Mouse (Mus musculus) neural tube, embryonic 14.5 days (tissue): ENCODE data around the gene Brd1. TPM values are rescaled to one million over a fixed set of nuclear protein-coding genes. Genes with fewer than 3 reads are reported as not detected.

Experiments used
- ATAC-seq: fragments of 200-750 bp; cut with Nextera tagmentation; 2 replicates; pipeline ENCODE4 v1.8.0; 2017; ENCODE audit warnings: low read depth, mild to moderate bottlenecking, moderate TSS enrichment, moderate library complexity
- H3K27ac ChIP-seq: fragments of 300-500 bp; sonication (generic); 2 replicates; pipeline ENCODE4 v1.5.1; 2014; ENCODE audit warnings: low read depth, mild to moderate bottlenecking, control low read depth, low read length, moderate library complexity, mixed read lengths
- H3K27me3 ChIP-seq: fragments of 300-500 bp; sonication (generic); 2 replicates; pipeline ENCODE4 v1.6.1; 2014; ENCODE audit warnings: low read length; ENCODE audit not compliant: control insufficient read depth, insufficient read depth
- H3K36me3 ChIP-seq: fragments of 300-500 bp; sonication (generic); 2 replicates; pipeline ENCODE4 v1.6.1; 2014; ENCODE audit warnings: low read length, mixed read lengths; ENCODE audit not compliant: control insufficient read depth, insufficient read depth
- H3K4me1 ChIP-seq: fragments of 300-500 bp; sonication (generic); 2 replicates; pipeline ENCODE4 v1.6.1; 2014; ENCODE audit warnings: low read length; ENCODE audit not compliant: control insufficient read depth, insufficient read depth
- H3K4me2 ChIP-seq: fragments of 300-500 bp; sonication (generic); 2 replicates; pipeline ENCODE4 v1.6.1; 2014; ENCODE audit warnings: mild to moderate bottlenecking, low read depth, low read length, control low read depth
- H3K4me3 ChIP-seq: fragments of 300-500 bp; sonication (generic); 2 replicates; pipeline ENCODE4 v1.5.1; 2014; ENCODE audit warnings: low read depth, low read length, control low read depth, mixed read lengths
- H3K9ac ChIP-seq: fragments of 300-500 bp; sonication (generic); replicated peaks from 2 replicates; pipeline ENCODE4 v1.6.1; 2014; ENCODE audit warnings: low read depth, mild to moderate bottlenecking, control low read depth, low read length, mixed read lengths
- H3K9me3 ChIP-seq: fragments of 300-500 bp; sonication (generic); 2 replicates; pipeline ENCODE4 v1.6.1; 2016; ENCODE audit warnings: low read length; ENCODE audit not compliant: control insufficient read depth
- WGBS: fragments of 180-500 bp; shearing (Covaris S2); extraction: QIAGEN DNeasy Blood & Tissue Kit; methylation state at CpG from one replicate; pipeline ENCODE4 v1.1.7; 2014; 5-methylcytosine and 5-hydroxymethylcytosine counted together
- polyA plus RNA-seq: library from polyadenylated mRNA; unstranded; fragments of >200 nt; fragmentation: Nextera tagmentation; extraction: Ambion mirVana; gene quantifications from 2 replicates; pipeline ENCODE4 v1.2.1, GENCODE M21; 2014

The Brd1 gene
- polyA plus RNA-seq, 1 experiment from 2014 or later, result 20.2 TPM

DNA sequence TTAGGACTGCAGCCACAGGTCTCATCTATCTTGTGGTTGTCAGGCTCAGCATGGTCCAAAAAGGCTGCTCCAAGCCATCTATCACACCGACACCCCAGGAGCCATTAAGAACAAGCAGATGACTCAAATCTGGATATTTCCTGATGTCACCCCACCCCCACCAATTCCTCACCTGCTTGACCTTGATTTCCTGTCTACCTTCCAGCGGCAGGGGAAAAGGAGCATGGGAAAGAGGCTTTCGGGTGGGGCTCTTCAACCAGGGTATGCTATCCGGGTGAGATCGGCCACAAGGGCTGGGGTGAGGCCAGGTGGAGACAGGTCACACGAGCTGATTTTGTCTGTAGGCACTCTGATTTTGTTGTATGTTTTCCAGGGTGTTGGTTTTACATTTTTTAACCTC is 50.0 kb downstream of the Brd1 start:
- Histone ChIP-seq H3K36me3 (peaks cover 25% of the 10 kb centered on the region; the same call in 1 of the 2 replicates), H3K9ac (no peak overlapping the region), H3K4me1 (no peaks in the 10 kb centered on the region), H3K4me3 (no peak overlapping the region), H3K27me3 (no peaks in the 10 kb centered on the region), H3K27ac (no peak overlapping the region), H3K4me2 (no peak overlapping the region), H3K9me3 (no peaks in the 10 kb centered on the region)
- no peak for ATAC-seq
- WGBS, result 95% methylated on average over 6 of the region's 6 CpGs

DNA sequence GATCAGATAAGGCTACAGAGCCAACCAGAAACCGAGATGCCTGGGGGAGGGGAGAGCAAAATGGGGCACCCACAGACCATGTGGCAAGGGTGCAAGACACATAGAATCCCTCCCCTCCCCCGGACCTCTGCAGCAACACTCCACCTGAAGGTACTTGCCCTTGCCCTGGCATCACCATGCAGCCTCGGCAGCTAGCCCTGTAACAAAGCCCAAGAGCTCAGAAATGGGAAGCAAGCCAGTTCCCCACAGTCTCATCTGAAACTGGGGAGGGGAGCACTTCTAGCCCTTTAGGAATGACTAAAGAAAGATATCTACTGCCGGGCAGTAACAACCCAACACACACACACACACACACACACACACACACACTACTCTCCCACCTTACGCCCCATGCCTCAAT is 53.1 kb downstream of the Brd1 start:
- Histone ChIP-seq H3K27me3 (no peaks in the 10 kb centered on the region), H3K36me3 (no peaks in the 10 kb centered on the region), H3K4me2 (no peak overlapping the region), H3K9me3 (no peaks in the 10 kb centered on the region), H3K27ac (no peak overlapping the region), H3K9ac (no peak overlapping the region), H3K4me1 (no peaks in the 10 kb centered on the region), H3K4me3 (no peak overlapping the region)
- ATAC-seq, result no peak
- WGBS, result 76% methylated on average over 5 of the region's 5 CpGs

DNA sequence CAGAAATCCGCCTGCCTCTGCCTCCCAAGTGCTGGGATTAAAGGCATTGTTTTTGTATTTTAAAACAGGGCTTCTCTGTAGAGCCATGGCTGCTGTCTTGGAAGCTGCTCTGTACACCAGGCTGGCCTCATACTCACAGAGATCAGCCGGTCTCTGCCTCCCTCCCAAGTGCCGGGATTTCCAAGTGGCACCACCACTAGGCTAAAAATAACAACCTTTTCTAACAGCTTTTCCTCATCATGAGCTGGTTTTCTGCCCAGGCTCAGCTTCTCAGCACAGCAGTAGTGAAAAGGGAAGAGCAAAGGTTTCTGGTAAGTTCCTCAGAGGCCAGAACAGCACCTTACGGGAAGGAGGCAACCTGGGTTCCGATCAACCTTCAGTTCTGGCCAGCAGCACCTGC is 56.5 kb downstream of the Brd1 start:
- Histone ChIP-seq H3K27me3 (no peaks in the 10 kb centered on the region), H3K4me2 (no peak overlapping the region), H3K9me3 (no peaks in the 10 kb centered on the region), H3K36me3 (no peaks in the 10 kb centered on the region), H3K9ac (no peak overlapping the region), H3K4me3 (no peak overlapping the region), H3K4me1 (no peaks in the 10 kb centered on the region), H3K27ac (no peak overlapping the region)
- ATAC-seq, result no peak
- 92% methylated on average over 5 of the region's 5 CpGs for WGBS

DNA sequence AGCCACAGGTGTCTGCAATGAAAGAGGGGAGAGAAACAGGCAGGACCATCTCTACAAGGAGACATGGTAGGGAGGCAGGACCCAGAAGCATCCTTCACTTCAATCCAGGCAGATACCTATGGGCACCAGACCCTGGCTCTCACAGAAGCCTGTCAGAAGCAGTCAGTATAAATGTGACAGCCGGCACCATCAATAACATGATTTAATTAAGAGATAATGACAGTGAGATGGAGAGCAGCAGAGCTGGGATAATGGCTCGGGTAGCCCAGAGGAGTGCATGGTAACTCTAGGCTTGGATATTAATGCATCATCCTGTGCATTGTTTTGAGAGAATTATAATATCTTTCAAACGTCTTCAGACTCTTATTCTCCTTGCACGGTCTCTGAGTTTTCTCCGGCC is 58.0 kb downstream of the Brd1 start:
- WGBS, result 70% methylated on average over 5 of the region's 5 CpGs
- ATAC-seq, result peak; percentile 66; the same call in 1 of the 2 replicates
- no peak overlapping the region for H3K9ac ChIP-seq

DNA sequence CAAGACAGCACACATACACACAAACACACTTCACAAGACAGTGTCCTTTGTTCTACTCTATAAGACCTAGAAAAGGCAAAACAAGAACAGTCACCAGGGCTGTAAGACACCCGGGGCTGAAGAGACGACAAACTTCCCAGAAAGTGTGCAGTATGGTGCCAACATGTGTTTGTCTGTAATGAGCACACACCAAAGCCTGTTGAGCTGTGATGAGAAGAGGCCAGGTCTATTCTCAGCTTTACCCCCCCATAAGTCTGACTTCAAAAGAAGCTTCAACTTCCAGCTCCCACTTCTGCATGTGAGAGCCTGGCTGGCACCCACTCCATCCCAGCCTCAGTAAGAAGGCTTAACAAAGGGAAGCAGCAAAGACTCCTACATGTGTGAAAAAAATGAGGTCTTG is 65.3 kb downstream of the Brd1 start:
- no peak for ATAC-seq
- Histone ChIP-seq H3K27me3 (no peaks in the 10 kb centered on the region), H3K4me2 (no peak overlapping the region), H3K9ac (no peak overlapping the region), H3K9me3 (no peaks in the 10 kb centered on the region), H3K27ac (no peak overlapping the region), H3K4me3 (no peak overlapping the region), H3K4me1 (no peaks in the 10 kb centered on the region), H3K36me3 (no peaks in the 10 kb centered on the region)
- WGBS, result 89% methylated on average over 2 of the region's 2 CpGs

More for the DNA sequence above, 58.0 kb downstream of the Brd1 start:
- H3K4me2 ChIP-seq, result no peak overlapping the region
- no peak overlapping the region for H3K27ac ChIP-seq
- H3K27me3 ChIP-seq, result no peaks in the 10 kb centered on the region
- no peaks in the 10 kb centered on the region for H3K4me1 ChIP-seq
- H3K36me3 ChIP-seq, result no peaks in the 10 kb centered on the region
- H3K9me3 ChIP-seq, result no peaks in the 10 kb centered on the region
- no peak overlapping the region for H3K4me3 ChIP-seq

DNA sequence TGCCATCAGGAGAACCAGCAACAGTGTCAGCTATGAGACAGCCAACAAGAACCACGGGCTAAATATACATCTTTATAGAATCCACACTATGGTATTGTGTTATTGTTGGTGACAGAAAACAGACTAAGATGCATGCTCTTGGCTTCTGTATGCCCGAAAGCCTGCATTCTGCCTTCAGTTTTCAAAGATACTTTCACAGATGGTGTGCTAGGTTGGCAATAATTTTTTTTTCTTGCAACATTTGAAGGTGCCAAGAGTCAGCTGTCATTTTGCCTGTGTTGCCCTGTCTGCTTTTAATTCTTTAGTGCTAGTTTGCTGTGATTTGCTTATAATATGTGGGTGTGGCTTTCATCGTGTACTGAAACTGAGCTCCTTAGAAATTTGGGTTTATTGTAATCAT is 66.4 kb downstream of the Brd1 start:
- ATAC-seq, result no peak
- 86% methylated on average over 3 of the region's 3 CpGs for WGBS

DNA sequence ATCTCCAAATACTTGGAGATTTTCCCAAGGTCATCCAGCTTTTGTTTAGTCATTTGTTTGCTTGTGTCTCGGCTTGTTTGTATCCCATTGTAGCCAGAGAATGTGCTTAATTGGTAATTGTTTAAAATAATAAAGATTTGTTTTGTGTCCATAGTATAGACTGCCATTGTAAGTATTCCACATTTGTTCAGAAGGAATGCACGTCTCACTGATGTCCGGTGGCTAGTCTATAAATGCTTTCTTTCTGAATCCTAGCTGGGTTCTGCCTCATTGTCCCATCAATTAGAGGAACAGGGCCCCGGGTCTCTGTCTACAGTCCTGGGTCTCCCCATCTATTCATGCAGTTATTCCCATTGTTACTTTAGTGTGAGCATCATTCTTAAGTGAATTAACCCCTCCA is 68.2 kb downstream of the Brd1 start:
- no peak for ATAC-seq
- 36% methylated on average over 4 of the region's 4 CpGs for WGBS
- Histone ChIP-seq H3K27ac (no peak overlapping the region), H3K4me3 (no peak overlapping the region), H3K4me1 (no peaks in the 10 kb centered on the region), H3K9me3 (no peaks in the 10 kb centered on the region), H3K4me2 (no peak overlapping the region), H3K36me3 (no peaks in the 10 kb centered on the region), H3K9ac (no peak overlapping the region), H3K27me3 (no peaks in the 10 kb centered on the region)

More for the DNA sequence above, 66.4 kb downstream of the Brd1 start:
- no peaks in the 10 kb centered on the region for H3K4me1 ChIP-seq
- no peak overlapping the region for H3K9ac ChIP-seq
- H3K36me3 ChIP-seq, result no peaks in the 10 kb centered on the region
- H3K27me3 ChIP-seq, result no peaks in the 10 kb centered on the region
- H3K4me2 ChIP-seq, result no peak overlapping the region
- H3K27ac ChIP-seq, result no peak overlapping the region
- no peak overlapping the region for H3K4me3 ChIP-seq
- H3K9me3 ChIP-seq, result no peaks in the 10 kb centered on the region

DNA sequence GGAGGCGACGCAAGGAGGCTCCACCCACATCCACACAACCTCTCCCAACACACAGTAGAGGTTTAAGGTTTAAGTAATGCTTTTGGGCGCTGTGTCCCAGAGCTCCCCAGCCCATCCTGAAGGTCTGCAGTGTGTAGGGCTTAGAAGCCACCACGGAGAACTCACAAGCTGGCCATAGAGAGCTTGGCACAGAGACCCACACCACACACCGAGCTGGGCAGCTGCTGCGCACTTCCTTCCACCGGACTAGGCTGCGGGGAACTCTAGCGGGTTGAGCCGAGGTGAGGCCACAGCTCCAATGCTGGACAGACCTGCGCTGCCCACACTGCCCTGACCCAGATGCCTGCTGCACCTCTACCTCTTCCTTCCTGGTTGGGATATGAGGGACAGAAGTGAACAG is 71.0 kb downstream of the Brd1 start:
- H3K27ac ChIP-seq, result no peak overlapping the region

DNA sequence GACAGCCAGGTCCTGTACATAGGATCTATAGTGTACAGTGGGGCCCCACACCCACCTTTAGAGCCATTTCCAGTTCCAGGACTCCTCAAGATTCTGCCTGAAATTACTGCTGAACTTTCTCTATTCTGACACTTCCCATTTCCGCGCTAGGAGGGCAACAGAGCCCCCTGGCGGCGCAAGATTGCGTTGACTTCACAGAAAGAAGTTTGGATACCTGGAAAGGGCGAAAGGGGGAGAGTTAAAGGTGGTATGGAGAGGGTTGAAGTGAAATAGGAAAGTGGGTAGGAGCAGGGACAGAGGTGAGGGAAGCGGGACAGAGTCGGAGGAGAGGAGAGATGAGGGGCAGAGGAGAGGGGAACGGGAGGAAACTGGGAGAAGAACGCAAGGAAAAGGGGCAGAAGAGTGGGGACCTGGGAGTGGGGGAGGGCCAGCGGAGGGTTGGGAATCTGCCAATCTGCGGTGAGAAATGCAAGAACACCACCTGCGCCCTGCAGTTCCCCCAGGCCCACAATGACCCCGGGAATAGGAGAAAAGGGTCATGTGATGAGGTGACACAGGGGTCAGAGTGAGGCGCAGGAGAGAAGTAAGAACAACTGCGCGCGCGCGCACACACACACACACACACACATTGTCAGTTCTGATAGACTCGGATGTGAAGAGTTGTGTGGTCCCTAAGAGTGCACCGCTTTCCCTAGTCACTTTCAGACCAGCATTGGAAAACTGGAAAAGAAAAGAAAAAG is 71.8 kb downstream of the Brd1 start:
- 3% methylated on average over 22 of the region's 22 CpGs for WGBS
- no peaks in the 10 kb centered on the region for H3K27me3 ChIP-seq
- no peak overlapping the region for H3K27ac ChIP-seq
- no peaks in the 10 kb centered on the region for H3K9me3 ChIP-seq
- no peak overlapping the region for H3K4me3 ChIP-seq
- ATAC-seq, result no peak
- H3K36me3 ChIP-seq, result no peaks in the 10 kb centered on the region
- peak overlapping the region; percentile 24; the same call in 1 of the 2 replicates for H3K4me2 ChIP-seq
- no peak overlapping the region for H3K9ac ChIP-seq
- no peaks in the 10 kb centered on the region for H3K4me1 ChIP-seq

More for the DNA sequence above, 71.0 kb downstream of the Brd1 start:
- H3K36me3 ChIP-seq, result no peaks in the 10 kb centered on the region
- H3K9me3 ChIP-seq, result no peaks in the 10 kb centered on the region
- no peaks in the 10 kb centered on the region for H3K27me3 ChIP-seq
- no peak overlapping the region for H3K4me3 ChIP-seq
- H3K4me2 ChIP-seq, result no peak overlapping the region
- WGBS, result 39% methylated on average over 11 of the region's 11 CpGs
- H3K4me1 ChIP-seq, result no peaks in the 10 kb centered on the region
- no peak overlapping the region for H3K9ac ChIP-seq
- no peak for ATAC-seq
